Mouse (Mus musculus) layer of hippocampus, postnatal 36 days (tissue): ENCODE results near the gene Galntl6. TPM values are rescaled to one million over a fixed set of nuclear protein-coding genes. Genes with fewer than 3 reads are reported as not detected.
"Not testable (repeated sequence)": the region's sequence is repeated elsewhere in the genome, so short reads cannot be mapped to it uniquely, and the experiment has no call there.

Experiments used
- DNase-seq, 2 experiments: peaks; one replicate each; pipeline ENCODE4 v3.0.0; 2022
- total RNA-seq, 2 experiments: library from RNA; stranded (reverse); gene quantifications; 2 replicates each; pipeline ENCODE4 v1.2.3; 2021

Galntl6 gene
- total RNA-seq, 2 experiments from 2014 or later, result 48.7 to 51.7 TPM

DNA sequence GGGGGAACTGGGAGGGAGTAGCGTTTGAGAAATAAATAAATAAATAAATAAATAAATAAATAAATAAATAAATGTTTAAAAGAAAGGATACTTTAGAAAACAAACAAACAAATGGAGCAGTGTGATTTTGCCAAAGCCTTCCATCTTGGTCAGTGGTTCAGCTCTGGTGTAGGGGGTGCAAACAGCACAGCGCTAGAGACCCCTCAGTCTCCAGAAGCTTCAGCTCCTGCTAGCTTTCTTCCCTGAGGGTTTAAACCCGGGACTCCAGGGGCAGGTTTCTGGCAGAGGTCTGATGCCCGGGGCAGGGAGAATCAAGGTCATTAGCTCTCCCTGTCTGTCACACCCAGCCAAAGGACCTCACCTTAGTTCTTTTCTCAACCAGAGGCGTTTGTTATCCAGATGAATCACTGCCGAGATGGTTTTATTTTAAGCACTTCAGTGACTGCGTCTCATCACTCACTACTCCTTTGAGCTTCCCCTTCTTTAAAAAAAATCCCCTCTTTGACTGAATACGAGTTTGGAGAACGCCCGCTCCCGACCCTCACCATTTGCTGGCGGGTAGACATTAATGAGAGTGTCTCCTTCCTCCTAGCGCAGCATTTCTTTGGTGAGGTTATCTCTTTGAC, 1146.6 kb downstream of the Galntl6 start:
- no peak for DNase-seq

DNA sequence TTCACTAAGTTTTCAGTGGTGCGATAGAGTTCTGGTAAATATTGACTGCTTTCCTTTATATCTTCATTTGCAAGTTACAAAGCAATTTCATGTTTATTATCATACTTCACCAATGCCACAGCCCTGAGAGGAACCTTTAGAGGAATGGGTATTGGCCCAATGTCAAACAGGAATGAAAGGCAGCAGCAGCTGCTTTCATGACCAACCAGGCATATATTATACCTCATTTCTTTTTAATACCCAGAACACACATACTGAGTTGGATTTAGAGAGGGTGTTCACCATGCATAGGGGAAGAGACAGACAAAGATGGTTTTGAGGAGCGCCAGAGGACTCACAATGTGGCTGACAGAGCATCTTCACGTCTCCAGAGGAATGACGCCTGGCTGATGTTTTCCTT, 1147.2 kb downstream of the Galntl6 start:
- DNase-seq, result no peak

- DNase-seq, result not testable (repeated sequence)
Observed at GRCm38 (mm10) chr8:57762622-57763021, 1149.8 kb downstream of the Galntl6 start.

DNA sequence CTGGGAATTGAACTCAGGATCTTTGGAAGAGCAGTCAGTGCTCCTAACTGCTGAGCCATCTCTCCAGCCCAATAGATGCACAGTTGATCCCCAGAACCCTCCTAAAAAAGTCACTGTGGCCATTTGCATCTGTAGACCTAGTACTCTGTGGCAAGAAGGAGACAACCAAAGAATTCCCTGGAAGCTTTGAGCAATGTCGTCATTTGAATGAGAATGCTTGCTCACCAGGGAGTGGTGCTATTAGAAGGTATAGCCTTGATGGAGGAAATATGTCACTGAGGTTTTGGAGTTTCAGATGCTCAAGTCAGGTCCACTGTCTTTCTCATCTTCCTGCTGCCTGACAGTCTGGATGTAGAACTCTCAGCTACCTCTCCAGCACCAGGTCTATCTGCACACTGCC, 1151.5 kb downstream of the Galntl6 start:
- DNase-seq, result no peak

DNA sequence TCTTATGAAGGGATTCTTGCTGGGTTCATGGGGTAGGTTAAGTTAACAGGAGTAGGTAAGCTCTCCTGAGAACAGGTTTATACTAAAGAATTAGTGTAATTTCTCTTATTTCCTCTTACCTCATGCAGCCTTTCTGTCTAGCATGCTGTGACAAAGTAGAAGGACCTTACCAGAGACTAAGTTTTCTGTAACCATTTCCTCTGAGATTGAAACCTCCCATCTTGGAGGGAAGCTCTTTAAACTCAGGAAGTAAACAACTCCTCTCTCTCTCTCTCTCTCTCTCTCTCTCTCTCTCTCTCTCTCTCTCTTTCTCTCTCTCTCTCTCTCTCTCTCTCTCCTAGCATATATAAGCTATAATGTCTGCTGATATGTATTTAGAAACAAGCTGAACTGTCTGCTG, 1153.6 kb downstream of the Galntl6 start:
- no peak for DNase-seq

GRCm38 (mm10) chr8:57757476-57757875, 1155.0 kb downstream of the Galntl6 start:
- DNase-seq, result no peak

DNA sequence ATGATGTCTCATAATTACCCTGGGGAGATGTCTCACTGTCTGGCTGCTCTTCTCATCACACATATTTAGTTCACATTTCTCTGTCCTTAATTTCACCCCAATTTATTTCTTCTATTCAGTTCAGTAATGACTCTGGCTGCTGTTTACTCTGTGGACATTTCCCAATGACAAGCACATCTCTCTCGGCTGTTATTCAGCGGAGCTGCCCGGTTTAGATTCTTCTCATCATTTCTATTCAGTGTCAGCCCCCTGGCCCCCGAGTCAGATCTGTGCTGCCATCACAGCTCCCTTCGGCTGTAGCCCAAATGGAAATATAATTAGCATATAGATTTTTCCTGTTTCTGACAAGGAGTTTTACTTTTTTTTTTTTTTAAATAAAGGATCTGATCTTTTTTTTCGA, 1158.4 kb downstream of the Galntl6 start:
- DNase-seq, result no peak

DNA sequence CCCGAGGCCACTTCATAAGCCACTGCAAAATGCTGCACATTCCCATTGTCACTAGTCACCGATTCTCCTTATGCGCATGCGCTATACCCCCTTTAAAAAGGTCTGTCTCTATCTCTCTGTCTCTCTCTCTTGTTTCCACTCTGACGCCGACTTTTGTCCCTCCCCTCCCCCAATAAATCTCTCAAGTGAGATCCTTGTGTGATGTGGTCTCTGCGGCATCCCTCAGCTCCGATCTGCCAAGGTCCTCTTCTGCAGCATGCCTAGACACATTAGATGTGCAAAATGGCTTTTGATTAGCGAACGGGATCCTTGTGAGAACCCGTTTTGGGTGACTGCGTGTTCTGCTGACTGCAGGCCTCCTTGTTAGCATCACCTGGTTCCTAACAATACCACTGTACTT, 1168.8 kb downstream of the Galntl6 start:
- DNase-seq, result no peak

- no peak for DNase-seq
Observed at GRCm38 (mm10) chr8:57741983-57742382, 1170.5 kb downstream of the Galntl6 start.

- DNase-seq, result no peak
Observed at GRCm38 (mm10) chr8:57741309-57741708, 1171.1 kb downstream of the Galntl6 start.

GRCm38 (mm10) chr8:57737281-57737680, 1175.2 kb downstream of the Galntl6 start:
- DNase-seq, result no peak

GRCm38 (mm10) chr8:57732795-57733194, 1179.6 kb downstream of the Galntl6 start:
- DNase-seq, result no peak

DNA sequence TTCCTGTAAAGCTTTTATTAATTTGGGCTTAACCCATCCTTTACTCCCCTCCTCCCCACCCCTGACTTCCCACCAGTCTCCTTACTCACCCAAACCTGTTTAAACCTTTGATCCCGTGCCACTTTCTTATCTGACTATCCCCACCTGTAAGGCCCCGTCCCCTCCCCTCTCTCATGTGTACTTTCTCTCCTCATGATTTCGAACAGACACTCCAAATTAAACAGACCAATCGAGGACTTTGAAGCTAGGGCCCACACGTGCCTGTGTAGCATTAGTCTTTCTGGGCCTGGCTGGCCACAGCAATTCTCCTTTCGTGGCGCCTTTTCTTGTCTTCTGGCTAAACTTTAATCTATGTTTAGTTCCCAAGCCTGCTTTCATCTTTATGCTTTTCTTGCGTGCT, 1180.8 kb downstream of the Galntl6 start:
- no peak for DNase-seq

- DNase-seq, result no peak
Observed at GRCm38 (mm10) chr8:57728276-57728675, 1184.2 kb downstream of the Galntl6 start.

- DNase-seq, result no peak
Observed at GRCm38 (mm10) chr8:57724843-57725627, 1187.4 kb downstream of the Galntl6 start.

Other genes with a start within 250 kb of the Galntl6 start
- gene BC030500, start 885 bp downstream of the Galntl6 start, total RNA-seq, result 10 to 100 TPM; 18.6 to 20.5 TPM